Mouse (Mus musculus) heart, embryonic 11.5 days (tissue): ENCODE data around the gene Dusp22. TPM values are rescaled to one million over a fixed set of nuclear protein-coding genes. Genes with fewer than 3 reads are reported as not detected.

Experiments
- ATAC-seq: fragments of 200-750 bp; cut with Nextera tagmentation; replicated peaks from 2 replicates; pipeline ENCODE4 v1.8.0; 2017; ENCODE audit warnings: moderate library complexity; ENCODE audit not compliant: insufficient number of reproducible peaks, low FRiP score, low TSS enrichment
- H3K27ac ChIP-seq: fragments of 300-500 bp; sonication (generic); 2 replicates; pipeline ENCODE4 v1.5.1; 2014; ENCODE audit warnings: mild to moderate bottlenecking, low read depth, low read length
- H3K27me3 ChIP-seq: fragments of 300-500 bp; sonication (generic); 2 replicates; pipeline ENCODE4 v1.6.1; 2014; ENCODE audit warnings: mild to moderate bottlenecking, low read length, mixed read lengths; ENCODE audit not compliant: control insufficient read depth, insufficient read depth
- H3K36me3 ChIP-seq: fragments of 300-500 bp; sonication (generic); 2 replicates; pipeline ENCODE4 v1.6.1; 2014; ENCODE audit warnings: mild to moderate bottlenecking, low read length, moderate library complexity, mixed read lengths; ENCODE audit not compliant: control insufficient read depth, insufficient read depth
- H3K4me1 ChIP-seq: fragments of 300-500 bp; sonication (generic); 2 replicates; pipeline ENCODE4 v1.6.1; 2014; ENCODE audit warnings: low read length; ENCODE audit not compliant: control insufficient read depth, insufficient read depth
- H3K4me2 ChIP-seq: fragments of 300-500 bp; sonication (generic); 2 replicates; pipeline ENCODE4 v1.6.1; 2014; ENCODE audit warnings: mild to moderate bottlenecking, moderate library complexity
- H3K4me3 ChIP-seq: fragments of 300-500 bp; sonication (generic); 2 replicates; pipeline ENCODE4 v1.5.1; 2014; ENCODE audit warnings: low read depth, low read length
- H3K9ac ChIP-seq: fragments of 300-500 bp; sonication (generic); 2 replicates; pipeline ENCODE4 v1.6.1; 2014; ENCODE audit warnings: mild to moderate bottlenecking, low read depth, low read length, moderate library complexity
- H3K9me3 ChIP-seq: fragments of 300-500 bp; sonication (generic); replicated peaks from 2 replicates; pipeline ENCODE4 v1.6.1; 2016; ENCODE audit warnings: low read length; ENCODE audit not compliant: control insufficient read depth
- WGBS: fragments of 180-500 bp; shearing (Covaris S2); extraction: QIAGEN DNeasy Blood & Tissue Kit; methylation state at CpG from one replicate; pipeline ENCODE4 v1.1.7; 2014; ENCODE audit not compliant: insufficient replicate concordance; 5-methylcytosine and 5-hydroxymethylcytosine counted together
- polyA plus RNA-seq: library from polyadenylated mRNA; unstranded; fragments of >200 nt; fragmentation: Nextera tagmentation; extraction: Ambion mirVana; gene quantifications from 2 replicates; pipeline ENCODE4 v1.2.1, GENCODE M21; 2014

Dusp22 gene
- polyA plus RNA-seq, 1 experiment from 2014 or later = 21.8 TPM

GRCm38 (mm10) chr13:30638378-30639115 is 21.3 kb upstream of the Dusp22 start:
- H3K27me3 ChIP-seq = no peaks in the 10 kb centered on the region
- H3K4me2 ChIP-seq = no peak overlapping the region
- H3K4me3 ChIP-seq = no peak overlapping the region
- H3K9ac ChIP-seq = no peak overlapping the region
- H3K27ac ChIP-seq = no peak overlapping the region
- H3K4me1 ChIP-seq = no peaks in the 10 kb centered on the region
- no peaks in the 10 kb centered on the region for H3K9me3 ChIP-seq
- H3K36me3 ChIP-seq = no peaks in the 10 kb centered on the region
- no peak for ATAC-seq
- WGBS = 80% methylated on average over 5 of the region's 5 CpGs

DNA sequence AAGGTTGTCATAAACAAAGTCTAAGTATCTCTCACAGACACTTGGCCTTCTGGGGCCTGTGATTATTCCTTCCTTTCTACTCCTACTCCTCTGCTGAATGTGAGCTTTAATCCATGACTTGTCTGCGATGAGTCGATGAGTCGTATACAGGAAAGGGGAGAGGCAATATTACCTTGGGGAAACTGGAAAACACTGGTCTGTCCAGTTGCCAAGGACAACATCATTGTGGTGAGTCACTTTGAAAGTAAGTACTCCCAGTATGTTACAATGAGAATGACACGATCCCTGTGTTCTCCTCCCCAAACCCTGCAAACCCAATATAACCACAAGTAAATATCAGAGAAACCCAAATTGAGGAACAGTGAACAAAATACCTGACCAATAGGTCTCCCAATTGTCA is 17.7 kb upstream of the Dusp22 start:
- H3K4me2 ChIP-seq = no peak overlapping the region
- H3K27me3 ChIP-seq = no peaks in the 10 kb centered on the region
- no peaks in the 10 kb centered on the region for H3K4me1 ChIP-seq
- no peaks in the 10 kb centered on the region for H3K9me3 ChIP-seq
- no peak overlapping the region for H3K4me3 ChIP-seq
- WGBS = 78% methylated on average over 4 of the region's 4 CpGs
- ATAC-seq = no peak
- H3K36me3 ChIP-seq = no peaks in the 10 kb centered on the region
- H3K27ac ChIP-seq = no peak overlapping the region
- H3K9ac ChIP-seq = no peak overlapping the region

GRCm38 (mm10) chr13:30648461-30648860 is 11.3 kb upstream of the Dusp22 start:
- no peak overlapping the region for H3K9ac ChIP-seq
- no peak overlapping the region for H3K27ac ChIP-seq
- no peak overlapping the region for H3K4me2 ChIP-seq
- no peaks in the 10 kb centered on the region for H3K36me3 ChIP-seq
- H3K27me3 ChIP-seq = no peaks in the 10 kb centered on the region
- H3K4me3 ChIP-seq = no peak overlapping the region
- no peaks in the 10 kb centered on the region for H3K4me1 ChIP-seq
- H3K9me3 ChIP-seq = no peaks in the 10 kb centered on the region
- no peak for ATAC-seq

DNA sequence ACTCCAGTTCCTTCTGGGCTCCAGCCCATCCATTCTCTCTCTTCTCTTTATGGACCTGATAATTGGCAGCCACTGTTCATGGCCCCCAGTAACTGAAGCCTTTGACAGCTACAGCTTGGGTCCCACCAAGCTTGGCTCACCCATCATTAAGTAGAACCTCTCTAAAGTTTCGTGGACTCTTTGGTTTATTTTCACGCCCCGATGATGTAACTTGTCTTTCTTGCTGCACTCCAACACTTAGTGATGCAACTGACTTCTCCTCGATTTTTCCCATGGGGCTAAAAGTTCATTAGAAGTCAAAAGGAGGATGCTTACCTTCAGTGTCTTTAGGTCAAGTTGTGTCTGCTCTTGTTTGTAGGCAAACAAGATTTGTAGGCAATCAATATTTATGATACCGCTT is 10.6 kb upstream of the Dusp22 start:
- no peak for ATAC-seq
- Histone ChIP-seq H3K4me2 (no peak overlapping the region), H3K4me1 (no peaks in the 10 kb centered on the region), H3K27me3 (no peaks in the 10 kb centered on the region), H3K9me3 (no peaks in the 10 kb centered on the region), H3K27ac (no peak overlapping the region), H3K36me3 (no peaks in the 10 kb centered on the region), H3K4me3 (no peak overlapping the region), H3K9ac (no peak overlapping the region)
- 81% methylated on average over 5 of the region's 5 CpGs for WGBS

DNA sequence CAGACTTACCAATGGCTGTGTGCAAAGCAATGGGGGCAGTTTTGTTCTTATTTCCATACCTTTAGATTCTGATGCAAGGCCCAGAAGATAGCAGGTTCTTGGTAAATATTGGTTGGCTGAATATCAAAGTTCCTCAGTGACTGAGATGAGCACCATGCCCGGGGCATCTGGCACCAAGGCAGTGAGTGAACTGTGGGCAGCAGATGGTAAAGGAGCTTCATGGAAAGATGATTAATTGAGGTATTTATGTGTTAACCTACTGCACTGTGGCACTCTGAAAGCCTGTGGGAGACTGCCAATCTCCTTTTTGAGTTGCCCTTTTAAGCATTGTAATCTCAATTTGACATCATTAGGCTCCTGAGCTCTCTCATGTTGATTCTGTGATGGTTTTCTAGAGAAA is 9.1 kb upstream of the Dusp22 start:
- no peaks in the 10 kb centered on the region for H3K36me3 ChIP-seq
- H3K27ac ChIP-seq = no peak overlapping the region
- no peaks in the 10 kb centered on the region for H3K9me3 ChIP-seq
- no peak for ATAC-seq
- H3K4me1 ChIP-seq = no peaks in the 10 kb centered on the region
- H3K4me3 ChIP-seq = no peak overlapping the region
- no peaks in the 10 kb centered on the region for H3K27me3 ChIP-seq
- H3K9ac ChIP-seq = no peak overlapping the region
- no peak overlapping the region for H3K4me2 ChIP-seq
- WGBS = 79% methylated on average over 1 of the region's 1 CpGs

DNA sequence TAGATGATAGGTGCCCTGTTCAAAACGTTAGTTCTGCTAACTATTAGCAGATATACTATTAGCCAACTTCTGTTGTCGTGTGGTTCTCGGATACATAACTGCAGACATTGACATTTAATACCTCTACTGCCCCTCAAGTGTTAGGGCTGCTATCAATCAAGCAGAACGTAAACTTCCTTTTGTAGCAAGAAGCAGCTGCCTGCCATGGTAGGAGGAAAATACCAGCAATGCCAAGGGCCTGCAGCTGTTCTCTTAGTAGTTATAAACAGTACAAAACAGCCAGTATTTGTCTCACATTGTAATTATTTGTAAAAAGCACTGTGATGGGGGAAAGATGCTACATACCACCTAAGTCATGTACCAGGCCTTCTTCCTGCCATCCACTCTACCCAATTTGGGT is 6.7 kb upstream of the Dusp22 start:
- Histone ChIP-seq H3K27me3 (no peaks in the 10 kb centered on the region), H3K27ac (no peak overlapping the region), H3K9me3 (no peaks in the 10 kb centered on the region), H3K4me1 (no peaks in the 10 kb centered on the region), H3K36me3 (no peaks in the 10 kb centered on the region), H3K4me3 (no peak overlapping the region), H3K9ac (no peak overlapping the region), H3K4me2 (no peak overlapping the region)
- 53% methylated on average over 4 of the region's 4 CpGs for WGBS
- ATAC-seq = no peak

DNA sequence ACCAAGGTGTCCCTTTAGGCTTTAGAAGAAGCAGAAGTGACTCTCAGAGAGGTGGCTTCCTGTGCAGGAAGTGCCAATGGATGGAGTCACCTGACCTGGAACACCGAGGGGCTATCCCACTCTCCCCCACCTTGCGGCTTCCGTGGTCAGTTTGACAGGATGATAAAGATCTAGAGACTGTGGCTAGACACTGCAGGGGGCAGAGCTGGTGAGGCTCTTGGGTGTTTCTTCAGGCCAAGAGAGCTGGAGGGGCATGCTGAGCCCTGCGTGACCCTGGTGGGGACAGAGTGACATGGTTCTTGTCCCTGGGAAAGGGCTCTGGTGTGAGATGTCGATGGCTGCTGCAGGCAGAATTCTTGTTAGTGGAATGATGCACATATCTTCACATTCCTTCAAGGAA is 5.3 kb upstream of the Dusp22 start:
- Histone ChIP-seq H3K9me3 (no peaks in the 10 kb centered on the region), H3K4me2 (no peak overlapping the region), H3K27me3 (no peaks in the 10 kb centered on the region), H3K9ac (no peak overlapping the region), H3K27ac (no peak overlapping the region), H3K36me3 (no peaks in the 10 kb centered on the region), H3K4me3 (no peak overlapping the region), H3K4me1 (no peaks in the 10 kb centered on the region)
- 55% methylated on average over 5 of the region's 5 CpGs for WGBS
- ATAC-seq = no peak

- Histone ChIP-seq H3K9ac (no peak overlapping the region), H3K27me3 (no peaks in the 10 kb centered on the region), H3K27ac (no peak overlapping the region), H3K4me1 (no peaks in the 10 kb centered on the region), H3K36me3 (no peaks in the 10 kb centered on the region), H3K4me3 (no peak overlapping the region), H3K4me2 (no peak overlapping the region), H3K9me3 (no peaks in the 10 kb centered on the region)
- no peak for ATAC-seq
- 59% methylated on average over 5 of the region's 5 CpGs for WGBS
Measured at GRCm38 (mm10) chr13:30656909-30657308, 2.9 kb upstream of the Dusp22 start.

DNA sequence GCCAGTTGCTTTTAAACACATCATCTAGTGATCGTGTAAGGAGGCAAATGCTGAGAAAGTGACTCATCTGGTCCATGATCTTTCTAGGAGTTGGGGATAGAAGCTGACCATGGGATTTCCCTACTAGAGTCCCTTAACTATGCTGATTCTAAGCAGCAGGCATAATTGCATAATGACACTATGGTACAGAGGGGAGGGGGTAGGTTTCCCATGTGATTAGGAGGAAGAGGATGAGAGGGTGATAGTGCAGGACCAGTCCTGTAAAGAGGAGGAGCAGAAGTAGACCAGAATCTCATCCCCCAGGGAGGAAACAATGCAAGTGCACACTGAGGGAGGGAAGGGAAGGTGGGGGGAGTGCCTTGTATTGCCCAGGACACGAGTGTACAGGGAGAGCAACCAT is 2.0 kb upstream of the Dusp22 start:
- ATAC-seq = no peak
- H3K4me1 ChIP-seq = no peaks in the 10 kb centered on the region
- no peak overlapping the region for H3K27ac ChIP-seq
- no peak overlapping the region for H3K4me2 ChIP-seq
- H3K4me3 ChIP-seq = no peak overlapping the region
- no peaks in the 10 kb centered on the region for H3K27me3 ChIP-seq
- no peak overlapping the region for H3K9ac ChIP-seq
- 62% methylated on average over 2 of the region's 2 CpGs for WGBS
- H3K9me3 ChIP-seq = no peaks in the 10 kb centered on the region
- no peaks in the 10 kb centered on the region for H3K36me3 ChIP-seq
